Mouse (Mus musculus): Measurements from ENCODE around the gene Neurl1a.

Gene Neurl1a

GRCm38 (mm10) chr19:47216766-47217165 is 38.1 kb downstream of the Neurl1a start:
- DNase-seq: no peak

GRCm38 (mm10) chr19:47219622-47220021 is 41.0 kb downstream of the Neurl1a start:
- DNase-seq: no peak

GRCm38 (mm10) chr19:47220232-47220631 is 41.6 kb downstream of the Neurl1a start:
- DNase-seq: no peak

GRCm38 (mm10) chr19:47221006-47221405 is 42.4 kb downstream of the Neurl1a start:
- no peak for DNase-seq

GRCm38 (mm10) chr19:47221500-47222153 is 43.0 kb downstream of the Neurl1a start:
- no peak for DNase-seq

GRCm38 (mm10) chr19:47222154-47222840 is 43.7 kb downstream of the Neurl1a start:
- DNase-seq: no peak

- DNase-seq: no peak
Measured at GRCm38 (mm10) chr19:47222841-47223557, 44.4 kb downstream of the Neurl1a start.

- no peak for DNase-seq
Measured at GRCm38 (mm10) chr19:47224743-47225142, 46.1 kb downstream of the Neurl1a start.

- no peak for DNase-seq
Measured at GRCm38 (mm10) chr19:47225791-47226190, 47.2 kb downstream of the Neurl1a start.

- peak; percentile 43 for DNase-seq
Measured at GRCm38 (mm10) chr19:47228725-47229252, 50.2 kb downstream of the Neurl1a start.

GRCm38 (mm10) chr19:47229461-47229860 is 50.8 kb downstream of the Neurl1a start:
- no peak for DNase-seq

GRCm38 (mm10) chr19:47230082-47230481 is 51.5 kb downstream of the Neurl1a start:
- no peak for DNase-seq

- DNase-seq: no peak
Measured at GRCm38 (mm10) chr19:47230682-47231081, 52.1 kb downstream of the Neurl1a start.

- DNase-seq: no peak
Measured at GRCm38 (mm10) chr19:47231389-47231788, 52.8 kb downstream of the Neurl1a start.

- no peak for DNase-seq
Measured at GRCm38 (mm10) chr19:47232077-47232865, 53.7 kb downstream of the Neurl1a start.

GRCm38 (mm10) chr19:47233087-47233486 is 54.5 kb downstream of the Neurl1a start:
- no peak for DNase-seq

- DNase-seq: no peak
Measured at GRCm38 (mm10) chr19:47240076-47240475, 61.5 kb downstream of the Neurl1a start.

- DNase-seq: no peak
Measured at GRCm38 (mm10) chr19:47240957-47241356, 62.3 kb downstream of the Neurl1a start.

GRCm38 (mm10) chr19:47242227-47242626 is 63.6 kb downstream of the Neurl1a start:
- no peak for DNase-seq

- DNase-seq: no peak
Measured at GRCm38 (mm10) chr19:47245512-47245911, 66.9 kb downstream of the Neurl1a start.

- DNase-seq: peak; percentile 79
Measured at GRCm38 (mm10) chr19:47247791-47248190, 69.2 kb downstream of the Neurl1a start.

- DNase-seq: no peak
Measured at GRCm38 (mm10) chr19:47248296-47248695, 69.7 kb downstream of the Neurl1a start.
